Mouse (Mus musculus) liver, embryonic 14.5 days (tissue): ENCODE data around the gene Chst15.

Experiments used
- CTCF ChIP-seq: IDR thresholded peaks from 2 replicates; pipeline ENCODE4 v1.5.1; 2016; ENCODE audit warnings: antibody characterized with exemption, low read depth, control low read depth
- EP300 ChIP-seq: IDR thresholded peaks from 2 replicates; pipeline ENCODE4 v1.6.1; 2016; ENCODE audit warnings: antibody characterized with exemption, low read depth

GRCm38 (mm10) chr7:132335367-132335766, 18.3 kb upstream of the Chst15 start:
- no peak for TF ChIP-seq CTCF
- TF ChIP-seq EP300 = no peak
